Mouse (Mus musculus) midbrain, embryonic 16.5 days (tissue): Measurements from ENCODE around the gene Lman2l. TPM values are rescaled to one million over a fixed set of nuclear protein-coding genes. Genes with fewer than 3 reads are reported as not detected.

Source experiments
- ATAC-seq: fragments of 200-750 bp; cut with Nextera tagmentation; 2 replicates; pipeline ENCODE4 v1.8.0; 2017; ENCODE audit warnings: moderate TSS enrichment
- H3K27ac ChIP-seq: fragments of 300-500 bp; sonication (generic); 2 replicates; pipeline ENCODE4 v1.5.1; 2014; ENCODE audit warnings: mild to moderate bottlenecking, low read length, mixed read lengths
- H3K27me3 ChIP-seq: fragments of 300-500 bp; sonication (generic); 2 replicates; pipeline ENCODE4 v1.6.1; 2014; ENCODE audit warnings: low read depth, low read length, mixed read lengths; ENCODE audit not compliant: control insufficient read depth, insufficient read depth
- H3K36me3 ChIP-seq: fragments of 300-500 bp; sonication (generic); 2 replicates; pipeline ENCODE4 v1.6.1; 2014; ENCODE audit warnings: mild to moderate bottlenecking, low read length, moderate library complexity, mixed read lengths; ENCODE audit not compliant: control insufficient read depth, insufficient read depth
- H3K4me1 ChIP-seq: fragments of 300-500 bp; sonication (generic); 2 replicates; pipeline ENCODE4 v1.6.1; 2014; ENCODE audit warnings: mild to moderate bottlenecking, low read length, mixed read lengths; ENCODE audit not compliant: control insufficient read depth, insufficient read depth
- H3K4me2 ChIP-seq: fragments of 300-500 bp; sonication (generic); 2 replicates; pipeline ENCODE4 v1.6.1; 2014; ENCODE audit warnings: mild to moderate bottlenecking, low read length, mixed read lengths
- H3K4me3 ChIP-seq: fragments of 300-500 bp; sonication (generic); 2 replicates; pipeline ENCODE4 v1.5.1; 2014; ENCODE audit warnings: low read depth, mild to moderate bottlenecking, low read length, moderate library complexity, mixed read lengths
- H3K9ac ChIP-seq: fragments of 300-500 bp; sonication (generic); 2 replicates; pipeline ENCODE4 v1.6.1; 2014; ENCODE audit warnings: low read depth, low read length, mixed read lengths
- H3K9me3 ChIP-seq: fragments of 300-500 bp; sonication (generic); replicated peaks from 2 replicates; pipeline ENCODE4 v1.6.1; 2014; ENCODE audit warnings: mild to moderate bottlenecking, low read length, mixed read lengths; ENCODE audit not compliant: control insufficient read depth, poor library complexity, severe bottlenecking
- WGBS: fragments of 180-500 bp; shearing (Covaris S2); extraction: QIAGEN DNeasy Blood & Tissue Kit; methylation state at CpG from one replicate; pipeline ENCODE4 v1.1.7; 2014; 5-methylcytosine and 5-hydroxymethylcytosine counted together
- polyA plus RNA-seq: library from polyadenylated mRNA; unstranded; fragments of >200 nt; fragmentation: Nextera tagmentation; extraction: Ambion mirVana; gene quantifications from 2 replicates; pipeline ENCODE4 v1.2.1, GENCODE M21; 2015

The Lman2l gene
- polyA plus RNA-seq = 65.7 and 73.0 TPM in 2 replicates

- WGBS = 2% methylated on average over 57 of the region's 57 CpGs
- H3K4me2 ChIP-seq = peak within 1 kb of the TSS; percentile 74
- peaks cover 5% of the 10 kb centered on the region; the same call in 1 of the 2 replicates for H3K36me3 ChIP-seq
- H3K4me3 ChIP-seq = peak within 1 kb of the TSS; percentile 85
- H3K27ac ChIP-seq = peak within 1 kb of the TSS; percentile 81
- H3K9me3 ChIP-seq = no peaks in the 10 kb centered on the region
- peaks cover 12% of the 10 kb centered on the region for H3K4me1 ChIP-seq
- no peaks in the 10 kb centered on the region for H3K27me3 ChIP-seq
- peak; percentile 100 for ATAC-seq
- peak within 1 kb of the TSS; percentile 82 for H3K9ac ChIP-seq
These were observed at the start of gene Lman2l for GRCm38 (mm10) chr1:36444471-36445464. Gene Lman2l, minus strand, starts transcription at chr1:36445271.

GRCm38 (mm10) chr1:36493299-36493698 is 48.2 kb upstream of the Lman2l start:
- Histone ChIP-seq H3K9me3 (no peaks in the 10 kb centered on the region), H3K4me3 (no peak overlapping the region), H3K27ac (no peak overlapping the region), H3K4me1 (no peaks in the 10 kb centered on the region), H3K27me3 (no peaks in the 10 kb centered on the region), H3K9ac (no peak overlapping the region), H3K4me2 (no peak overlapping the region), H3K36me3 (no peaks in the 10 kb centered on the region)
- no peak for ATAC-seq
- WGBS = 84% methylated on average over 6 of the region's 6 CpGs

GRCm38 (mm10) chr1:36492416-36493139 is 47.5 kb upstream of the Lman2l start:
- 0 out of 2 replicates have a peak, but pooled peaks have one; percentile 51 for ATAC-seq
- WGBS = 50% methylated on average over 9 of the region's 9 CpGs
- Histone ChIP-seq H3K4me2 (no peak overlapping the region), H3K9me3 (no peaks in the 10 kb centered on the region), H3K27ac (no peak overlapping the region), H3K9ac (no peak overlapping the region), H3K27me3 (no peaks in the 10 kb centered on the region), H3K36me3 (no peaks in the 10 kb centered on the region), H3K4me1 (no peaks in the 10 kb centered on the region), H3K4me3 (no peak overlapping the region)

GRCm38 (mm10) chr1:36489661-36490060 is 44.6 kb upstream of the Lman2l start:
- H3K27ac ChIP-seq = no peak overlapping the region

DNA sequence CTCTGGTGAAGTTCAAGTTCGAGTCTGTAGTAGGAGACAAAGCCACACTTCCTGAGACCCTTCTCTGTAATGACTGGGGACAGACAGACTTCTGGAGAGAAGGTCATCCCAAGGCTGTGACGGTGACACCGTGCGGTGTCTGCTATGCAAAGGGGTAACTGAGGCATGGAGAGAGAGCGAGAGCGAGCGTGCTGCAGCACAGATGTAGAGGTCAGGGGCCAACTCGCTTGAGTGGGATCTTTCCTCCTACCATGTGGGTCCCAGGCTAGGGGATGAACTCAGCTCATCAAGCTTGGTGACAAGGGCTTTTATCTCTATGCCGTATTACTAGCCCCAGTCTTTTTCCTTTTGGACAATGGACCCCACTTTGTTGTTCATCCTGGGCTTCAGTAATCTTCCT is 42.0 kb upstream of the Lman2l start:
- H3K27me3 ChIP-seq = no peaks in the 10 kb centered on the region
- H3K4me1 ChIP-seq = no peaks in the 10 kb centered on the region
- H3K27ac ChIP-seq = no peak overlapping the region
- H3K4me2 ChIP-seq = no peak overlapping the region
- WGBS = 51% methylated on average over 9 of the region's 9 CpGs
- no peaks in the 10 kb centered on the region for H3K36me3 ChIP-seq
- no peak overlapping the region for H3K4me3 ChIP-seq
- H3K9me3 ChIP-seq = no peaks in the 10 kb centered on the region
- no peak for ATAC-seq
- no peak overlapping the region for H3K9ac ChIP-seq

More at GRCm38 (mm10) chr1:36489661-36490060, 44.6 kb upstream of the Lman2l start:
- Histone ChIP-seq H3K9ac (no peak overlapping the region), H3K4me2 (no peak overlapping the region), H3K9me3 (no peaks in the 10 kb centered on the region), H3K36me3 (no peaks in the 10 kb centered on the region), H3K4me3 (no peak overlapping the region), H3K4me1 (no peaks in the 10 kb centered on the region), H3K27me3 (no peaks in the 10 kb centered on the region)
- 64% methylated on average over 6 of the region's 6 CpGs for WGBS
- no peak for ATAC-seq

DNA sequence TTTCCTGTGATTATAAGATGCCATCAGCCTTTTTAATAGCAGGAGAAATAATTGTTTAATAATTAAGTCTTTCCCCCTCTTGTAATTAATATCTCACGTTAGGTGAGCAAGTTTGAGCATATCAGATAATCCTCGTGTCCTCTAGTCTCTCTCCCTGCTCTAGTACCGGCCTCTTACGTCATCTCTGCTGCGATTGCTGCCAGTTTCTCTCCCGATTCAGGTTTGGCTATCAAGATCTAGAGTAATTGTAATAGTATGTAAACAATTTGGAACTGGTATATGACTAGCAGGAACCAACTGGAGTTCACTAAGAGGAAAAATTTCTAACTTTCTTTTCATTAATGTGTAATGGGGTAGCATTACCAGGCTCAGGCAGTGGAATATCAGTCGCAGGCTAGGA is 40.0 kb upstream of the Lman2l start:
- Histone ChIP-seq H3K9me3 (no peaks in the 10 kb centered on the region), H3K4me2 (no peak overlapping the region), H3K36me3 (no peaks in the 10 kb centered on the region), H3K4me3 (no peak overlapping the region), H3K9ac (no peak overlapping the region), H3K27ac (no peak overlapping the region), H3K4me1 (no peaks in the 10 kb centered on the region), H3K27me3 (no peaks in the 10 kb centered on the region)
- WGBS = 86% methylated on average over 7 of the region's 7 CpGs
- ATAC-seq = no peak

- Histone ChIP-seq H3K4me2 (no peak overlapping the region), H3K27me3 (no peaks in the 10 kb centered on the region), H3K36me3 (no peaks in the 10 kb centered on the region), H3K4me1 (no peaks in the 10 kb centered on the region), H3K4me3 (no peak overlapping the region), H3K9ac (no peak overlapping the region), H3K27ac (no peak overlapping the region), H3K9me3 (no peaks in the 10 kb centered on the region)
- 72% methylated on average over 4 of the region's 4 CpGs for WGBS
- no peak for ATAC-seq
These were observed 38.8 kb upstream of the Lman2l start for GRCm38 (mm10) chr1:36483825-36484224.

DNA sequence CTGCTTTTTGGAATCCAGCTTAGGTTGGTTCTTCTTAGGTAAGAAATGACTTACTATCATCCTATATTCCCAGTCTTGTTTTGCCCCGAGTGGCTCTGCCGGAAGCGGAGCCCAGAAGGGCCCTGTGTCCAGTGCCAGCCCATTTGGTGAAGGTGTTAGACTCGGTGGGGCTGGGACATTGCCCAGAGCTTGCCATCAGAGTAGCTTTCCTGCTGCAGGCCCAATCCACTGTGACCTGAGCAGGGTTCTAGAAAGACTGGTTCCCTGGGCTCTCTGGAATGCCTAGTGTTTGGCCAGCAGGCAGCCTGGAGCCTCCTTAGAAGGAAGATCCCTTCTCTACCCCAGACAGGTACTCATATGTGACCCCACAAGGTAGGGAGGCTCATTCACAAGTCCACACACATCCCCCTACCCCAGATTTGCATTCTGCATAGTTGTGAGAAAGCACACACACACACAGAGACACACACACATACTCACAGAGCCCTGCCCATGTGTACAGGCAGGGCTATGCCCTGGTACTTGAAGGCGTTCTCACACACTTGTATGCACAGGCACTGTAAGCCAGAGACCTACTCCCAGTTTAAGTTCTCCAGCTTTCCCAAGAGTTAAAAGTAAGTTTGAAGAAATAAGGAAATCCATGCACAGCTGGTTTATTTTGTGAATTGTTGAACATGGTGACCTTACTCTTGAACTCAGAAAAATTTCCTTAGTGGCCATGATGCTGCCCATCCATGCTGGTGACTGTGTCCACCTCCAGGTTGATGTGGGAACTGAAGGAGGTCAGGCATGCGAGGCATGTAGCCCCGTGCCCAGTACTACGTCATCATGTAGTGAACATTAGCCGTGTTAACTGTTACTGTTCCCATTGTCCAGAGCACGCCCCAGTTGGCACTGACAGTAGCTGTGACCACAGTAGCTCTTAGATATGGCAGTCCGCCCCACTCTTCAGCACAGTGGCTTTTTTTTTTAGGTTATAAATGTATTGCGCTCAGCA is 35.1 kb upstream of the Lman2l start:
- 91% methylated on average over 12 of the region's 12 CpGs for WGBS
- no peak overlapping the region for H3K9ac ChIP-seq
- peaks cover 11% of the 10 kb centered on the region for H3K4me1 ChIP-seq
- no peak for ATAC-seq
- H3K36me3 ChIP-seq = no peaks in the 10 kb centered on the region
- H3K9me3 ChIP-seq = no peaks in the 10 kb centered on the region
- H3K27ac ChIP-seq = no peak overlapping the region
- H3K4me2 ChIP-seq = no peak overlapping the region
- H3K4me3 ChIP-seq = no peak overlapping the region
- H3K27me3 ChIP-seq = no peaks in the 10 kb centered on the region
